Mouse (Mus musculus): Measurements from ENCODE around the gene Gpatch2. TPM values are rescaled to one million over a fixed set of nuclear protein-coding genes. Genes with fewer than 3 reads are reported as not detected.

The Gpatch2 gene
- polyA plus RNA-seq, 1 experiment, result 5.5 TPM

- no peak overlapping the region for H3K4me3 ChIP-seq (replicated peaks)
- H3K4me1 ChIP-seq, result peaks cover 4% of the 10 kb centered on the region; the same call in 1 of the 2 replicates
- peaks cover 40% of the 10 kb centered on the region for H3K9me3 ChIP-seq
- TF ChIP-seq GATA1 (IDR thresholded peaks at IDR 0.05; ENCODE audit: borderline replicate concordance, low read length) (no peak), FLI1 (IDR thresholded peaks at IDR 0.05; ENCODE audit: low read length) (no peak)
- peaks cover 3% of the 10 kb centered on the region for H3K27me3 ChIP-seq (replicated peaks)
- no peaks in the 10 kb centered on the region for H3K36me3 ChIP-seq (replicated peaks; ENCODE audit: low read length)
These were observed 161.8 kb downstream of the Gpatch2 start for GRCm38 (mm10) chr1:187376946-187377671.

- no peaks in the 10 kb centered on the region for H3K36me3 ChIP-seq (replicated peaks; ENCODE audit: low read length)
- H3K4me1 ChIP-seq, result peaks cover 4% of the 10 kb centered on the region; the same call in 1 of the 2 replicates
- H3K4me3 ChIP-seq (replicated peaks), result no peak overlapping the region
- TF ChIP-seq FLI1 (IDR thresholded peaks at IDR 0.05; ENCODE audit: low read length) (no peak), GATA1 (IDR thresholded peaks at IDR 0.05; ENCODE audit: borderline replicate concordance, low read length) (no peak)
- peaks cover 40% of the 10 kb centered on the region for H3K9me3 ChIP-seq
- H3K27me3 ChIP-seq (replicated peaks), result peaks cover 3% of the 10 kb centered on the region
These were observed 162.7 kb downstream of the Gpatch2 start for GRCm38 (mm10) chr1:187377865-187378524.

DNA sequence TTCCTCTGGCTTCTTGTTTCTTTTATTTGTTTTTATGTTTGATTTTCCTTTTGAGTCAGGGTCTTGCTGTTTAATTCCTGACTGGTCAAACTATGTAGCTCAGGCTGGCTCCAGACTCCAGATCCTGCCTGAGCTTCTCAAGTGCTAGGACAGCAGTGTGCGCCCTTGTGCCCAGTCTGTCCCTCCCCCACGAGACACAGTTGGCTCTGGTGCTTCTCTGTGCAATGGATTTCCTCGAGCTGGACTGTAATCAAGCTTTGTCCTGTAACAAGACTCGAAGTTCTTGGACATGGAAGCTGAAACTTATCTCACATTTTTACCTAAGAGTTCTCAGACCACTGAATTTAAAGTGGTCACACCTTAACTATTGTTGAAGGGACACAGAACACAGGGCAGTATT lies 174.2 kb downstream of the Gpatch2 start:
- H3K27me3 ChIP-seq (replicated peaks), result no peaks in the 10 kb centered on the region
- no peak overlapping the region for H3K4me3 ChIP-seq (replicated peaks)
- H3K36me3 ChIP-seq (replicated peaks; ENCODE audit: low read length), result no peaks in the 10 kb centered on the region
- H3K4me1 ChIP-seq, result no peaks in the 10 kb centered on the region
- H3K9me3 ChIP-seq, result peaks cover 32% of the 10 kb centered on the region
- no peak for TF ChIP-seq FLI1 (IDR thresholded peaks at IDR 0.05; ENCODE audit: low read length)
- no peak for TF ChIP-seq GATA1 (IDR thresholded peaks at IDR 0.05; ENCODE audit: borderline replicate concordance, low read length)

DNA sequence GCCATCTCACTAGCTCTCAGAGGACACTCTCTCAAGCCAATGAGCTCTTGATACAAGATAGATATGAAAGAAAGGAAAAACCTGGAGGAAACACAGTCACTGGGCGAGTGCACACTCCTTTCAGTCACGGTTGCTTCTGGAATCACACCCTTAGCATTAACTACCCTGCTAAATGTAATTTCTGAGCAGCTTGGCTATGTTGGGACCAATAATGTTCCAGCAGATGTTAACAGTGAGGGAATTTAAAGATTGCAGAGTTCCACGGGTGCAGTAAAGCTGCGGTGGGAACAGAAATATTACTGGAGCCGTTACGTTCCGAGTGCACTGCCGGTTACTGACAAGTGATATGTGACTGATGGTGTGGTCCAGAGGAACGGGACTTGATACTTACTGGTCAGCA lies 185.5 kb downstream of the Gpatch2 start:
- no peak for TF ChIP-seq FLI1 (IDR thresholded peaks at IDR 0.05; ENCODE audit: low read length)
- TF ChIP-seq GATA1 (IDR thresholded peaks at IDR 0.05; ENCODE audit: borderline replicate concordance, low read length), result no peak
- Histone ChIP-seq H3K36me3 (replicated peaks; ENCODE audit: low read length) (no peaks in the 10 kb centered on the region), H3K27me3 (replicated peaks) (no peaks in the 10 kb centered on the region), H3K9me3 (peaks cover 25% of the 10 kb centered on the region), H3K4me3 (replicated peaks) (no peak overlapping the region), H3K4me1 (no peaks in the 10 kb centered on the region)

Other genes with a start within 250 kb of the Gpatch2 start
- not detected in 2 replicates for gene D1Pas1, start 248.1 kb upstream of the Gpatch2 start, polyA plus RNA-seq (2012; ENCODE audit: insufficient read depth, low replicate concordance)
- gene Spata17, start within 50 bp of the Gpatch2 start, polyA plus RNA-seq (2012; ENCODE audit: insufficient read depth, low replicate concordance), result not detected in 2 replicates